Mouse (Mus musculus): ENCODE measurements around the gene Rpl7l1. TPM values are rescaled to one million over a fixed set of nuclear protein-coding genes. Genes with fewer than 3 reads are reported as not detected.

Rpl7l1 gene
- total RNA-seq, 4 experiments from 2014 or later = 40.2 to 47.5 (median 45.0) TPM

- no peak for DNase-seq (ENCODE audit: low spot score in 2 of 2)
Observed at GRCm38 (mm10) chr17:46776087-46776486, 6.4 kb downstream of the Rpl7l1 start.

- no peak for DNase-seq (ENCODE audit: low spot score in 2 of 2)
Observed at GRCm38 (mm10) chr17:46775070-46775469, 7.4 kb downstream of the Rpl7l1 start.

- DNase-seq (ENCODE audit: low spot score in 2 of 2) = no peak
Observed at GRCm38 (mm10) chr17:46774131-46774472, 8.4 kb downstream of the Rpl7l1 start.

GRCm38 (mm10) chr17:46773278-46774130, 9.0 kb downstream of the Rpl7l1 start:
- DNase-seq (ENCODE audit: low spot score in 2 of 2) = no peak

DNA sequence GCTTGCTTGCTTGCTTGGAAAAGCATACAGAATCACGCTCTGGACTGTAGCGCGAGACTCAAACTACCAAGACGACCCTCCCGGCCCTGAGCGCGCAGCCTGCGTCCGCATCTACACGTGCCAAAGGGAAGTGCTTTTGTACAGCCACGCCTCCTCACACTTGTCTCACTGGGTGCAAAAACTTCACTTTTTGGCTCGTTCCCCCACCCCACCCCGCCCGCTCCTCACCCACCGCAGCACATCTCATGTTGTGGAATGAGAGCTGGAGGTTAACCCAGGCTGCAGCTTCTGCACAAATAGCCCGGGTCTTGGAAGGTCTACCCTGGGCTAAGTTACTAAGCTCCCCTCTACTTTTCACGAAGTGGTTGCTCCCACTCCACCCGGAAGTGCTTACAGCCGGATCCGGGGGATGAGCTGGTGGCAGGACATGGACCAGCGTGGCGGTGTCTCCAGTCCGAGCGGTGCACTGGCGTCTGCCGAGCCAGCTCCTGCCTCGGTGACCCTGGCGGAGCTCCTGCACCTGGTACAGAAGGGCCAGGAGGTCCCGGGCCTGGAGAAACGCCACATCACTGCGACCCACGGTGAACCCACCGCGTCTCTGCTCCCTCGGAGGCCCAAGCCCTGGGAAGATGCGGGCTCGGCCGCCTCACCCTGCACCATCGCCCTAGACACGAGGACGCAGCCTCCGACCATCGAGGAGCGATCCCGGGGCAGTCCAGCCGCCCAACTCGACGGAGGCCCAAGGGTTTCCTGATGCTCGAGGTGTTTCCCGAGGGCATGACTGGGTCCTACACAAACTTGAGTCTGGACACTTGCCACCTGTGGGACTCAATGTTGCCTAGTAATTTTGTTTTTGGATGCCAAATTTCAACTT, 9.8 kb downstream of the Rpl7l1 start, which contains the start of gene 2310039H08Rik:
2310039H08Rik (plus strand) TSS at position 232 of the 874 bp plus-strand sequence.
- DNase-seq (ENCODE audit: low spot score in 2 of 2) = peak; percentile 79 to 81

GRCm38 (mm10) chr17:46772038-46772403, 10.5 kb downstream of the Rpl7l1 start:
- no peak for DNase-seq (ENCODE audit: low spot score in 2 of 2)

DNA sequence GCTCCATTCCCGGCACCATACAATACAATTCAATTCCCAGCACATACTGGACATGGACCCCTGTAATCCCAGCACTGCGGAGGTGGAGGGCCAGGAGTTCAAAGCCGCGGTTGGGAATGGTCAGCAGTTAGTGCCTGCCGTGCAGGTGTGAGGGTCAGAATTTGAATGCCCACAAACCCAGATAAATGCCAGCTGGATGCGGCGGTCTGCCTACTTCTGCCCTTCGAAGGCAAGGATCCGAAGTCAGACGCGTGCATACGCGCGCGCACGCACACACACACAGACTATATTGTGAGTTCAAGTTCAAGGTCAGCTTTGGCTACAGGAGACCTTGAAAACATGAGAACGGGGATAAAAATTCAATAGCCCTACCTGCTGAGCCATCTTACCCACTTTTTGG, 10.9 kb downstream of the Rpl7l1 start:
- no peak for DNase-seq (ENCODE audit: low spot score in 2 of 2)

- DNase-seq (ENCODE audit: low spot score in 2 of 2) = no peak
Observed at GRCm38 (mm10) chr17:46771025-46771424, 11.4 kb downstream of the Rpl7l1 start.

- DNase-seq (ENCODE audit: low spot score in 2 of 2) = no peak
Observed at GRCm38 (mm10) chr17:46770546-46770945, 11.9 kb downstream of the Rpl7l1 start.

DNA sequence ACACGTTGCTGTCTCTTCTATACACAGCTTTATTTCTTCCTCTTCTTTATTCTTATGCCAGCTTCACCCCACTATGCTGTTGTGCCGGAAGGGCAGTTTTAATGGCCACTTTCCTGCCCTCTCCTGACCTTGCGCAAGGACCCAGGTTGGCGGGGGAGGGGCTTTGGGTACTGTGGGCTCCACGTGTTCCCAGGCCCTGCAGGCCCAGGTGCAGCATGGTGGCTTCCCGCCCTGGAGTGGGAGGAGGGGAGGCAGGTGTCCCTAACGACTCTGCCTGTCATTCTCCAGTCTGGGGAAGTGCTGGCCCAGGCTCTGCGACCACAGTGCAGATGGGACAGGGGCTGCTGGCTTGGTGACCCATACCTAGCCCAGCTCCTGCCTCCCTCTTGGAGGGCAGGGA, 14.6 kb downstream of the Rpl7l1 start:
- DNase-seq (ENCODE audit: low spot score in 2 of 2) = no peak

DNA sequence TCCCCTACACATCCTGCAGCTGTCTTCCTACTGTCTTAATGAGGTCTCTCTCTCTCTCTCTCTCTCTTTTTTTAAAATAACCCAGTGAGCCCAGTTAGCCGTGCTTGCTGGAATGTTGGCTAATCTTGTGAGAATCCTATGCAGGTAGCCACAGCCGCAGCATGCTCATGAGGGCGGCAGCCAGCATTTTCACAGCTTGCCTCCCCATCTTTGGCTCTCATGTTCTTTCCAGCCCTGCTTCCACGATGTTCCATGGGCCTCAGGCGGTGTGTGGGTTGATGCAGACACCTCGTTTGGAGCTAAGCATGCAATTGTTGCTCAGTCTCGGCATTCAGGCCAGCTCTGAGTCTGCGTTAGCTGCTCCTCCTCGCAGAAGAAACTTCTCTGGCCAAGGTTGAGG, 17.6 kb downstream of the Rpl7l1 start:
- peak in 1 of 2 experiments; percentile 60 for DNase-seq (ENCODE audit: low spot score in 2 of 2)

DNA sequence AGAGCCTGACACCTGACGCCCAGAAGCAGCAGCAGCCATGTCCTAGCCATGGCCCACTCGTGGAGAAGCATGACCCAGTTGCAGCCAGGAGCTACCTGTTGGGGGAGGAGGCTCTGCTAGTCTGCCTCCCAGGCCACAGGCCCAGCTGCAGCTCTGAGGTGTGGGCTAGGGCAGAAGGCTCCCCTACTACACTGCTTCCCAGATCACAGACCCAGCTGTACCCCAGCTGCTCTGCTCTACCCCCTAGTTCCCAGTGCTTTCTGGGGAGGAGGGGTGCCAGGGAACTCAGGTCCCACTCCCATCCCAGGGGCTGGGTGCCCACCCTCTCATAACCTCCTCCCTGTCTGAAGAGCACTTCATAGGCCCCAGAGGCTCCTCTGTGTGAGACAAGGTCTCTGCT, 18.9 kb downstream of the Rpl7l1 start, which contains the start of gene Ptcra:
Ptcra (minus strand) TSS at position 169 of the 400 bp plus-strand sequence.
- no peak for DNase-seq (ENCODE audit: low spot score in 2 of 2)

DNA sequence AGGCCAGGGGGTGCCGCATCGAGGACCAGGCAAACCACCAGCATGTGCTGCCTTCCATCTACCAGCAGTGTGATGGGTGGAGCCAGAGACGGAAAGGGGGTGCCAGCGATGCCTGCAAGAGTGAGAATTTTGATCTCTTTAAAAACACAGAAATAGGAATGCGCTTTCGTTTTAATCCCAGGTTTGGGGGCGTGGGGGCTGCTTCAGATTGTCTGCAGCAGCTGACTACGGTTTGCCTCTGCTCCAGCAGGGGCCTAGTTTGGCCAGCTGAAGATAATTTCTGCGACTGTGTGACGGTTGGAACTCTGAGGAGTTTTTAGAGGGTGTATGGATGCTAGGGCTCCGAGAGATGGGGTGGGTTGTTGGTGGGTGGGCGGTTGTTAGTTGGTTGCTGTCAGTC, 23.7 kb downstream of the Rpl7l1 start:
- DNase-seq (ENCODE audit: low spot score in 2 of 2) = no peak

- peak; percentile 98 for DNase-seq (ENCODE audit: low spot score in 2 of 2)
Observed at GRCm38 (mm10) chr17:46751794-46752556, 30.5 kb downstream of the Rpl7l1 start, which contains the start of gene Cnpy3. Gene Cnpy3, minus strand, starts transcription at chr17:46752214.

- peak; percentile 55 to 56 for DNase-seq (ENCODE audit: low spot score in 2 of 2)
Observed at GRCm38 (mm10) chr17:46751056-46751793, 31.2 kb downstream of the Rpl7l1 start.

DNA sequence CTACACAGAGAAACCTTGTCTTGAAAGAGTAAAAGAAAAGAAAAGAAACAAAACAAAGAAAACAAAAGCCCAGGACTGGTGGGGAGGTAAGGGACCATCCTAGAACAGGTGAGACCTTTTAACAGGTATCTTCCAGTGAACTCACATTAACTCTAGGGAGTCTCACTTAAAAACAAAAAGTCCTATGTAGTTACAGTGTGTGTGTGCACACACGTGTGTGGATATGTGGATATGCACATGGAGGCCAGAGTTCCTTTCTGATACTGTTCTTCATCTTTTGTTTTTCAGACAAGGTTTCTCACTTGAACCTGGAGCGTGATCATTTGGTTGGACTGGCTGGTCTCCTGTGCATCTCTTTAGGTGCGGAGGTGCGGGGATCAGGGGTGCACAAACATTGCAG, 31.9 kb downstream of the Rpl7l1 start:
- DNase-seq (ENCODE audit: low spot score in 2 of 2) = no peak

- no peak for DNase-seq (ENCODE audit: low spot score in 2 of 2)
Observed at GRCm38 (mm10) chr17:46749282-46749681, 33.2 kb downstream of the Rpl7l1 start.

GRCm38 (mm10) chr17:46747806-46748205, 34.7 kb downstream of the Rpl7l1 start:
- no peak for DNase-seq (ENCODE audit: low spot score in 2 of 2)

- DNase-seq (ENCODE audit: low spot score in 2 of 2) = no peak
Observed at GRCm38 (mm10) chr17:46747234-46747633, 35.2 kb downstream of the Rpl7l1 start.

- no peak for DNase-seq (ENCODE audit: low spot score in 2 of 2)
Observed at GRCm38 (mm10) chr17:46745506-46745905, 37.0 kb downstream of the Rpl7l1 start.

DNA sequence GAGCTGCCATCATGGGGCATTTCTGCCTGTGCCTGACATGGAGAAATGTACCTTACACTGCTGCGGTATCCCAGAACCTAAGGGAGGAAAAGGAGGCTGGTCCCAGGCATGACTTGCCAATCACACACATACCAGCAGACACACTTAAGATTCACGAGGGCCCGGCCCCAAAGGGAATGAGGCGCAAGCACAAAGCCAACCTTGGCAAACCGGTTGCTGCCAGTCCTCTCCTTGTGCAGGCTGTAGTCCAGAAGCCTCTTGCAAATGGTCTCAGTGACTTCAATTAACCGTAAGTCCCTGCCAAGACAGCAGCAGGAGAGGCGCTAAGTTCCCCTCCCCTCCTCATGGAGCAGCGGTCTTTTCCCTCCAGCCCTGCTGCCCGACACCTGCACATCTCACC, 39.5 kb downstream of the Rpl7l1 start:
- DNase-seq (ENCODE audit: low spot score in 2 of 2) = no peak

Data from layer of hippocampus, adult 8-10 months (tissue).